Mouse (Mus musculus) 416B (cell line): ENCODE data around the gene Unc45a.
"Not testable (repeated sequence)": the region's sequence is repeated elsewhere in the genome, so short reads cannot be mapped to it uniquely, and the experiment has no call there.

Experiments
- DNase-seq: peaks from one replicate; pipeline ENCODE4 v3.0.0; 2011; ENCODE audit warnings: low read depth

Gene Unc45a

GRCm38 (mm10) chr7:80325292-80325868 lies 15.4 kb downstream of the Unc45a start:
- DNase-seq: no peak

GRCm38 (mm10) chr7:80324816-80325119 lies 16.0 kb downstream of the Unc45a start:
- DNase-seq: not testable (repeated sequence)

DNA sequence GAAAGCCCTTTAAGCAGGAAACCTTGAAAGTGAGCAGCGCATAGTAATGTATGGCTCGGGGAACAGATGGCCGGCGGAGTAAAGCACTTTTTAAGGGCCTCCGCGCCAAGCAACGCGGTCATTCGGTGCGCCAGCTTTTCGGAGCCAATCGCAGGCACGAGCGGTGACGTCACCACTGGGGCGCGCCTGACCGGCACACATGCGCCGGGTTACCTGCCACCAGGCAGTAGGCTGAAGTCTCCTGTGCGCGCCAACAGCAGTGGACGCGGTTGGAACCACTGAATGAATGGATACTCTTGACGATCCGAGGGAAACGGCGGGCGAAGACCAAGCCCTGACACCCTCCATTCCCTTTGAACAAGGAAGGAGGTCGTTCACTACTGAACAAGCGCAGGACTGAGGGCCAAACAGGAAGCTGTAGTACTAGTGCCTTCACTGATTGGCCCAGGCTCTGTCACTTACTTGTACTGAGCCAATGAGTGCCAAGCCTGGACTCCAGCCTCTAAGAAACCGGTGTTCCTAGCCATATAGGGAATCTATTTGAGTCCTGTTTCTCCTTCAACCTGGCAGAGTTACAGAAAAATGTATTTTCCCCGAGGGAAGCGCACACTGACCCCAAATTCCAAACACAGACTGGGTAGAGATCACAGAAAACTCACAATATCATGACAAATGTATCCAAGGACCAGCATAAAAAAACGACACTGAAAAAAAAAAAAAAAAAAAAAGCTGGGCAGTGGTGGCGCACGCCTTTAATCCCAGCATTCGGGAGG lies 16.6 kb downstream of the Unc45a start, which contains the start of gene Rccd1:
Rccd1 (minus strand) TSS at position 412 of the 773 bp plus-strand sequence.
- DNase-seq: peak; percentile 99

DNA sequence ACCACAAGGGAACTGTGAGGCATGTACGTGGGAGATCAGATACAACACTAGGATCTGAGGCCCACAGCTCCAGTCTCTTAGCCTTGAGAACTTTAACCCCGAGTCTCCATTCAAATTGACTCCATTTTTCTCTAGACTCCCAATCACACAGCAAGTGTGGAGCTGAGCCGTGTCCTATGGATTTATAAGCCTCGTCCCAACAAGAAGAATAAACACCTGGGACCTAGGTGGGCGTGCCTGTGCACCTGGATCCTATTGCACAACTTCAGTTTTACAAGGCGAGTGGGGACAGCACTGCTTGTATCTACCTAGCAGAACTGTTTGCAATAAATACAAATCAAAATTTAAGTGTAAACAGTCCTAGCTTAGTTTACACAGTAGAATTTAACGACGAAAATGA lies 17.5 kb downstream of the Unc45a start:
- DNase-seq: no peak

- DNase-seq: no peak
These were observed 20.8 kb downstream of the Unc45a start for GRCm38 (mm10) chr7:80319846-80320496.

- no peak for DNase-seq
These were observed 22.1 kb downstream of the Unc45a start for GRCm38 (mm10) chr7:80318670-80319069.

DNA sequence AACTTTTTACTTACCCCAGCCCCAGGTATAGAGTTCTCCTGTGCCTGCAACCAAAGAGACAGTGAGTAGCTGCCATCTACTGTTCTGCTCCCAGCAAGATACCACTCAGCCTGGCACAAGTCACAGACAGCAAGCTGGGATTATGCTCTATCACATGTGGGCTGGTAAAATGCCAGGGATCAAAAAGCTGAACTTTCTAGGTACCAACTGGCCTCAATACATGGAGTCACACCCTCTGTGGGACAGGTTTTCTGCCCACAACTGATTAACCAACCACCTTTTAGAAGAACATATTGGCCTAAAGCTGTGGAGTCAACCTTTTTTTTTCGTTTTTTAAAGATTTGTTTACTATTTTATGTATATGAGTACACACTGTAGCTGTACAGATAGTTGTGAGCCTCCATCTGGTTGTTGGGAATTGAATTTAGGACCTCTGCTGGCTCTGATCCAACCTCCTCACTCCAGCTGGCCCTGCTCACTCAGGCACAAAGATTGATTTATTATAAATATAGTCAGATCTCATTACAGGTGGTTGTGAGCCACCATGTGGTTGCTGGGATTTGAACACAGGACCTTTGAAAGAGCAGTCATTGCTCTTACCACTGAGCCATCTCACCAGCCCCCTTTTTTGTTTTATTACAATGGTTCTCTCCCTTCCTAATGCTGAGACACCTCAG lies 23.2 kb downstream of the Unc45a start:
- no peak for DNase-seq

- no peak for DNase-seq
These were observed 25.1 kb downstream of the Unc45a start for GRCm38 (mm10) chr7:80315733-80316132.

DNA sequence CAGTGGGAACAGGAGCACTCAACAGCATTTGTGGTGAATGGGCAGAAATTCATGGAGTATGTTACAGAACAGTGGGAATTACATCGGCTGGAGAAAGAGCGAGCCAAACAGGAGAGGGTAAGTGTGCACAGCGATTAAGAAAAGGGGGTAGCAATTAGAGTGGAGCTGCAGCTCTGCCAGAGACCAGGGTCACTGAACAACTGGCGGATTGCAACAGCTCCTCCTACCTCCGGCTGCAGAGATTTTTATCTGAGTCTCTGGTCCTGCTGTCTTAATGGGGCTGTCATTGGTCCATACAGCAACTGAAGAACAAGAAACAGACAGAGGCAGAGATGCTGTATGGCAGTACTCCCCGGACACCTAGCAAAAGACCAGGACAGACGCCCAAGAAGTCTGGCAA lies 30.0 kb downstream of the Unc45a start:
- DNase-seq: no peak

- no peak for DNase-seq
These were observed 33.0 kb downstream of the Unc45a start for GRCm38 (mm10) chr7:80307766-80308165.

GRCm38 (mm10) chr7:80301522-80301921 lies 39.3 kb downstream of the Unc45a start:
- peak; percentile 43 for DNase-seq

DNA sequence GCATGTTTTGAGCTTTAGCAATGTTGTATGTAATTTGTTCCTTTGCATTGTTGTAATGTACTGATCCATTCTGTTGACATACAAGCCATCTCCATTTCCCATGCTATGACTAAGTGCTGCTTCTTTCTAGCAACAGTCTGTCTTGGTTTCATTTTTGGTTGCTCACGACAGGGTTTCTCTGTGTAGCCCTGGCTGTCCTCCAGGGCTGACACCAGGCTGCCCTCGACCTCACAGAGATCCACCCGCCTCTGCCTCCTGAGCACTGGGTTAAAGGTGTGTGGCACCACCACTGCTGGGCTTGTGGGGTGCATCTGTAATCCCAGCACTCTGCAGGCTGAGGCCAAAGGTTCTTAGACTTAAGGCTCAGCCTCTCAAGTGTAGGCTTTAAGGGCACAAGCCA lies 41.2 kb downstream of the Unc45a start:
- peak; percentile 49 for DNase-seq

GRCm38 (mm10) chr7:80298754-80299153 lies 42.1 kb downstream of the Unc45a start:
- DNase-seq: peak; percentile 74

- DNase-seq: no peak
These were observed 43.8 kb downstream of the Unc45a start for GRCm38 (mm10) chr7:80297041-80297440.

DNA sequence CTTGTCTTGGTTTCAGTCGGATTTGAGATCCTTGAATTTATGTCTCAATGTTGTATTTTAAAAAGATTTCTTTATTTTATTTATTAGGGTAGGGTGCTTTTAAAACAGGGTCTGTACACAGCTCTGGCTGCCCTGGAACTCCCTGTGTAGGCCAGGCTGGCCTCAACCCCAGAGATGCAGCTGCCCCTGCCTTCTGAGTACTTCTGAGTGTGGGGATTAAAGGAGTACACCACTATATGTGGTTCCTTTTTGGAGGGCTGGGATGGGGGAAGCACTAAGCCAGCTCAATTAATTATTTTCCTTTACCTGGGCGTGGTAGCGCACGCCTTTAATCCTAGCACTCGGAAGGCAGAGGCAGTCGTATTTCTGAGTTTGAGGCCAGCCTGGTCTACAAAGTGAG lies 44.3 kb downstream of the Unc45a start:
- no peak for DNase-seq

GRCm38 (mm10) chr7:80294764-80295648 lies 45.8 kb downstream of the Unc45a start:
- peak; percentile 69 for DNase-seq

- DNase-seq: peak; percentile 99
These were observed 46.6 kb downstream of the Unc45a start, which contains the start of gene Prc1 for GRCm38 (mm10) chr7:80294062-80294763. TSS of gene Prc1 (plus strand) at chr7:80294450.

GRCm38 (mm10) chr7:80287736-80288135 lies 53.1 kb downstream of the Unc45a start:
- DNase-seq: no peak

- DNase-seq: no peak
These were observed 55.1 kb downstream of the Unc45a start for GRCm38 (mm10) chr7:80285725-80286124.

- no peak for DNase-seq
These were observed 56.4 kb downstream of the Unc45a start for GRCm38 (mm10) chr7:80284391-80284790.
